Mouse (Mus musculus): ENCODE measurements around the gene Tbata.
A peak's percentile ranks its signal among the peaks of the same experiment; 100 is the strongest.

Tbata gene

GRCm38 (mm10) chr10:61167333-61168096 is 4.2 kb upstream of the Tbata start:
- DNase-seq (ENCODE audit: low spot score), result no peak

- DNase-seq (ENCODE audit: low spot score), result no peak
Observed at GRCm38 (mm10) chr10:61168393-61168792, 3.4 kb upstream of the Tbata start.

- no peak for DNase-seq (ENCODE audit: low spot score)
Observed at GRCm38 (mm10) chr10:61172496-61172895, 742 bp downstream of the Tbata start.

GRCm38 (mm10) chr10:61174711-61175441 is 3.1 kb downstream of the Tbata start:
- no peak for DNase-seq (ENCODE audit: low spot score)

GRCm38 (mm10) chr10:61175442-61176204 is 3.9 kb downstream of the Tbata start:
- no peak for DNase-seq (ENCODE audit: low spot score)

- no peak for DNase-seq (ENCODE audit: low spot score)
Observed at GRCm38 (mm10) chr10:61176221-61176790, 4.6 kb downstream of the Tbata start.

- no peak for DNase-seq (ENCODE audit: low spot score)
Observed at GRCm38 (mm10) chr10:61177751-61178150, 6.0 kb downstream of the Tbata start.

GRCm38 (mm10) chr10:61178687-61179086 is 6.9 kb downstream of the Tbata start:
- DNase-seq (ENCODE audit: low spot score), result no peak

GRCm38 (mm10) chr10:61179927-61180326 is 8.2 kb downstream of the Tbata start:
- no peak for DNase-seq (ENCODE audit: low spot score)

GRCm38 (mm10) chr10:61187001-61187400 is 15.2 kb downstream of the Tbata start:
- no peak for DNase-seq (ENCODE audit: low spot score)

- no peak for DNase-seq (ENCODE audit: low spot score)
Observed at GRCm38 (mm10) chr10:61188010-61188409, 16.3 kb downstream of the Tbata start.

GRCm38 (mm10) chr10:61194611-61195010 is 22.9 kb downstream of the Tbata start:
- no peak for DNase-seq (ENCODE audit: low spot score)

- no peak for DNase-seq (ENCODE audit: low spot score)
Observed at GRCm38 (mm10) chr10:61195216-61195615, 23.5 kb downstream of the Tbata start.

- DNase-seq (ENCODE audit: low spot score), result no peak
Observed at GRCm38 (mm10) chr10:61195718-61196291, 24.1 kb downstream of the Tbata start.

GRCm38 (mm10) chr10:61199566-61200213 is 27.9 kb downstream of the Tbata start:
- DNase-seq (ENCODE audit: low spot score), result peak; percentile 29

GRCm38 (mm10) chr10:61200232-61200820 is 28.6 kb downstream of the Tbata start:
- no peak for DNase-seq (ENCODE audit: low spot score)

GRCm38 (mm10) chr10:61200998-61201397 is 29.2 kb downstream of the Tbata start:
- DNase-seq (ENCODE audit: low spot score), result no peak

- DNase-seq (ENCODE audit: low spot score), result no peak
Observed at GRCm38 (mm10) chr10:61201596-61202318, 30.0 kb downstream of the Tbata start.

- no peak for DNase-seq (ENCODE audit: low spot score)
Observed at GRCm38 (mm10) chr10:61203930-61204329, 32.2 kb downstream of the Tbata start.

GRCm38 (mm10) chr10:61208114-61208684 is 36.4 kb downstream of the Tbata start:
- DNase-seq (ENCODE audit: low spot score), result no peak

Measured in spleen, adult 12 weeks (tissue).